Mouse (Mus musculus) neutrophil, adult 5-6 weeks (primary cell): ENCODE measurements around the gene Gm36864. TPM values are rescaled to one million over a fixed set of nuclear protein-coding genes. Genes with fewer than 3 reads are reported as not detected.
"Not testable (repeated sequence)": the region's sequence is repeated elsewhere in the genome, so short reads cannot be mapped to it uniquely, and the experiment has no call there.

Experiments used
- ATAC-seq: fragments of 151-379, 151-347 bp; 2 replicates; pipeline ENCODE4 v1.8.0; 2017; ENCODE audit warnings: mild to moderate bottlenecking, moderate TSS enrichment; ENCODE audit not compliant: insufficient number of reproducible peaks, poor library complexity, low FRiP score, severe bottlenecking; ENCODE audit errors: extremely low read depth
- total RNA-seq: library from RNA; stranded (forward); fragments of 200-1000 nt; gene quantifications from 2 replicates; pipeline ENCODE4 v1.2.3, GENCODE M21; 2017

Gene Gm36864
- total RNA-seq, 1 experiment from 2014 or later: not detected

DNA sequence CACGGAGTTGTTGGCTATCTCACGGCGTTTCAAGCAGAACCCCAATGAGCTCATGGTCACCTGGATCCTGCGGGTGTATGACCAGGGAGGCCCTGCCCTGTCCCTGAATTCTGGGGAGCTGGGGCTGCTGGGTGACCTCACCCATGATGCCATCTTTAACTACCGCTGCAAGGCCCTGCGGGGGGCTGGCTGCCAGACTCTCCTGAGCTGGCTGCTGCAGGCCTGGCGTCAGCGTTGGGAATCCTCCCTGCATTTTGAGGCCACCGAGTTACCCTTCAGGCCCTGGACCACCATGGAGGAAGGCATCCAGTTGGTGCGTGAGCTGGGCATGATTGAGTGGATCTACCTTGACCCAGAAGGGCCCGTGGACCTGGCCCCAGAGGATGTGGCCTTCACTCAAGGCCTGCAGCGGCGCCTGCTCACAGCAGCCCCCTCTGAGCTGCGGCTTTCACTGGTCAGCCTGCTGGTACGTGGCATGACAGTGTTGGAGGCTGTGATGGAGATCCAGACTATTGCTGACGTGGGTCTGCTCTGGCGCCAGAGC lies 14.8 kb downstream of the Gm36864 start:
- ATAC-seq: not testable (repeated sequence)

DNA sequence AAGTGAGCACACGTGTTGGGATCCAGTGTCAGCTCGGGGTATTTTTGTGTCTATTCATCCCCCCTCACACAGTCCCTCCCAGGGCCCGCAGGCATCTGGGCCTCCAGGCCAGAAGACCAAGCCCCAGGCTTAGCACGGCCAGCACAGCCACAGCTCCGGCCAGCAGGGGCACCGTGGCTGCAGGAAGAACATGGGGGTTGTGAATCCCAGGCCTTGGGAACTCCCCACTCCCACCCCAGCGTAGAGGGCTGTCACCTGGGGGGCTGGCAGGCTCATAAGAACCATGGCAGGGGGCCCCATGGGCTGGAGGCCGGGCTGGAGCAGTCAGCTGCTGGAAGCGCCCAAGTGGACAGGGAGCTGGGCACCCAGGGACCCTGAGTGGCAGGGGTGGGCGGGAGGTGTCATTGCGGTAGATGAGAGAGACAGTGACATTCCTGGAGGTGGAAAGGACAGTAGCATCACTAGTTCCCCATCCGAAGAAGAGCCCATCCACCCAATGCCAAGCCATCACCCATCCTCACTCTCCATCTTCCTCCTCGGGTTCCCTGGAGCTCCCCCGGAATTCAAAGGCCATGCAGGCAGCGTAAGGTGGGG lies 17.1 kb downstream of the Gm36864 start:
- ATAC-seq: no peak

DNA sequence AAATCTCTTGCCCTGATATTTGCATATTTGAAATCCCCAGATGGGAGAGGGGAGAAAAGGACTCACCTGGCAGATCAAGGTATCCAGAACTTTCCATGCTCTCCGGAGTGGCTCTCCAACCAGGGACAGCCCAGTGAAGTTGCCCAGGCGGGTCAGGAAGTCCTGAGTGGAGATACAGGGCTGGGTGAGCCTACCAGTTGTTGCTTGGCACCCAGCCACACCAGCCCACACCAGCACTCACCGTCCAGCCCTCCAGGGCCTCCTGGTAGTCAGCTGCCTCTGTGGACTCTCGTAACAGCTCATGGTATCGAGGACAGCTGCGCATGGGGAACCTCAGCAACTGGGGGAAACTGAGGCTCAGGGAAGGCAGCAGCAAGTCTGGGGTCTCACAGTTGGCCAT lies 19.0 kb downstream of the Gm36864 start:
- ATAC-seq: no peak

DNA sequence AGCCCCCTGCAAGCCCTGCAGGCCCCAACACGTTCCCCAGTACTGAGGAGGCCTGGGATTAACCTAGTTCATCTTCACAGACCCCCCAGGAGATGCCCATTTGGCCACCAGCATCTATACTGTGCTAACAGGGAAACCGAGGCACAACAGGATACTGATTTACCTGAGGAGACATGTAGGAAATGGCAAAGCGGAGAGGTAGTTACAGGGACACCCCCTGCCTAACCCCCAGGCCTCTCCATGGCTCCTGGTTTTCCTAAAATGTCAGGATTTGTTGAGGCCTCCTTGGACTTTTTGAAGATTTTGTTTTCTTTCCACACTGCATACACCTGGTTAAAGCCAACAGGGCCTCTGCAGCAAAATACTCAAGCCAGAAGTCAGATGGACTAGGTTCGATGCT lies 21.3 kb downstream of the Gm36864 start, which contains the start of gene Acp4:
Acp4 (minus strand) TSS at position 101 of the 400 bp plus-strand sequence.
- no peak for ATAC-seq

DNA sequence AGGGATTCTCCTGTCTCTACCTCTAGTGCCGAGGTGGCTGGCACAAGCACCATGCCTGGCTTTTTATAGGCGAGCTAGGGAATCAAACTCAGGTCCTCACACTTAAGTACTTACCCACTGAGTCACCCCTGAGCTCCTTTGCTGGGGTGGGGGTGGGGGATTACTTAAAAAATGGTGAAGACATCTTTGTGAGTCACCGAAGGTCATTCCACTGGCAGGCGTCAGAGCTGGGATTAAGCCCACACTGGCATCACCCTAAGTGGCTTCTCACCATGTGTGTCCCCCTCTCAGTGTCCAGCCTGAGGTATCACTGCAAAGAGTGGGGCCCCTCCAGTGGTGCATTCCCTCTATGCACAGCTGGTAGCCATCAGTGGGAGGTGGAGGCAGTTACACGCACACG lies 24.4 kb downstream of the Gm36864 start:
- ATAC-seq: no peak

DNA sequence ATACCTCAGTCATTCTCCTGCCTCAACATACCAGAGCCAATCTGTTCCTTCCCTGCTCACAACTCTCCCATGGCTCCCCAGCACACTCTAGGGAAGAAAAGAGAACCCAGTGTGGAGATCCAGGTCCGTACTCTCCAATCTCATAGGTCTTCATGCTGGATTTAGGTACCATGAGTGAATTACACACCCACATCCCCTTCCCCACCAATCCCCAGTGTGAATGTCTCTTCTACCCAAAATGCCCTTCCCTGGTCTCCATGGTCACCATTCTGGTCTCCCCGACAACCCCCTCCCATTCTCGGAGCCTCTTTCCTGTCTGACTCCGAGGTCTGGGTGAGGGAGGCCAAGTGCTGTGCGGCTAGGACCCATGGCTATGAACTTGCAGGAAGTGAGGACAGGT lies 25.2 kb downstream of the Gm36864 start, which contains the start of gene Gm15517:
Gm15517 (plus strand) TSS at position 301 of the 400 bp plus-strand sequence.
- no peak for ATAC-seq

DNA sequence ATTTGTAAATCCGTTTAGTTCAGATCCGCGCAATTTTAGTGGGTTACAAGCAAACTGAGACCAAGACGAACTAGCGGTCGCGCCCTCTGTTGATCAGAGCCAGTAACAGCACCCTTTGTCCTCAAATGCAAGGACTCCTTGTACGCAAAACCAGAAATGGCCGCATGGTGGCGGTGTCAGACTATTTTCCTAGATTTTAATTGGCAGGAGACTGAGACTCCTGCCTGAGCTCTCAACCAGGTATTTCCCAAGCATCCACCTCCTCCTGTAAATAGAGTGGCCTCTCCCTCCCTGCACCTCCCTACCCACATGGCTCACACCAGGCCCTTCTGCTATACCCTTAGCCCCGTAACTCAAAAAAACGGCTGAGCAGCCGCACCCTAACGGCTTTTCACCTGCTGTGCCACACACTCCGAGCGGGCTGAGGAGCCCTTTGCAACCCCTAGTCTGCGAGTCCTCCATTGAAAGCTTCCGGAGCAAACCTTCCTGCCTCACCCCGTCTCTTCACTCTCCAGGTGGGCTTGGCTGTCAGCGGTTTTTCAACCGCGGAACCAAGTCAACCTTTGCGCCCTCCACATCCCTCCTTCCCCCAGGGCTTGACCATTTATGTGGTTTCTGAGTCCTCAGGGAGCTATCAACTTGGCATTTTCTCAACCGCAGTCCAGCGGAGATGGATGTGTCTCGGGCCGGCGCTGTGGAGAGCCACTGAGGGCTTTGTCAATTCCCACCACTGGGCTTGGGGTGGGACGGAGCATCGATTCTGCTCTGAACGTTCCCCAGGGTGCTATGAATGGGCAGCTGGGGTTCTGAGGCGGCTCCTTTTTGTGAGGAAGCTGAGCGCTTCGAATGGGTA lies 27.0 kb downstream of the Gm36864 start:
- ATAC-seq: peak; percentile 90

DNA sequence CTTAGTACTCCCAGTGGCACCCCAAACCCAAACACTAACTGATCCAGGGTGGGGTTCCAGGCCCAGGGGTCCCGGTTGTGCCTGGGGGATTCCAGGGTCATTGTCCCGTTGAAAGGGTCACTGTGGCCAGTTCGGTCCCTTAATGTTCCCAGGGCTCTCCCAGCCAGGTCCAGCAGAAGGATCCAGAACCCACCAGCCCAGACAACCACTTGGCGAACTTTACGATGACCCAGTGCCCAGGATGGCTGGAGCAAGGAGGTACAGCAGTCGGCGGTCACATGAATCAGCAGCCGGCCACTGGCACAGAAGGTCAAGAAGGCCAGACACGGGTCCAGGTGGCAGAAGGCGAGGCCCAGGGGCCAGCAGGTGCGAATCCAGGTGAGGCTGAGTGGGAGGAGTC lies 32.1 kb downstream of the Gm36864 start:
- no peak for ATAC-seq

DNA sequence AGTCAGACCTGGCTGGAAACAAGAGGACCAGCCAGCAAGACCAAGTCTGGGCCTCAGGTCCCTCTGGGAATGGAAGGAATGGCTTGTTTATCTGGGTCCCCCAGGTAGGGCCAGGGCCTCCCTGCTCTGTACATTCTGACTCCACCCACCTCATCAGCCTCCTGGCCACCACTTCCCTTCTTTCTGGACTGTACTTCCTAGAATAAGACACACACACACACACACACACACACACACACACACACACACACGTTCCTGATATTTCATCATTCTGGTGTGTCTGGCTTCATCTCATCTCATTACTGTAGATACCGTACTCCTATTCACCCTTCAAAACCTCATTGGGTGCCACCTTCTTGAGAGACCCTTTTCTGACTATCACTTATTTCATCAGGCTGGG lies 33.4 kb downstream of the Gm36864 start:
- ATAC-seq: no peak

DNA sequence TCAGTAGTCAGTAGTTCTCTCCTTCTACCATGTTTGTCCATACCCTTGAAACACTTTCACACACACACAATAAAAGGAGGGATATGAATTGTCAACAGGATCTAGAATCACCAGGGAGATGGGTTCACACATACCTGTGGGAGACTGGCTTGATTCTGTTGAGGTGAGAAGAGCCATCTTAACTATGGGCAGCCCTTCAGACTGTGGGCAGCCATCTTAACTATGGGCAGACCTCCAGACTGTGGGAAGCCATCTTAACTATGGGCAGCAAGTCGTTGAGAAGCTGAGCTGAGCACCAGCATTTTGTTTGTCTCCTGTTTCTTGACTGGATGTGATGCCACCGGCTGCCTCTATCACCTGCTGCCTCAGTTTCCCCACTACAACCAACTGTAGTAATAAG lies 35.3 kb downstream of the Gm36864 start:
- ATAC-seq: peak; percentile 31; the same call in 1 of the 2 replicates

DNA sequence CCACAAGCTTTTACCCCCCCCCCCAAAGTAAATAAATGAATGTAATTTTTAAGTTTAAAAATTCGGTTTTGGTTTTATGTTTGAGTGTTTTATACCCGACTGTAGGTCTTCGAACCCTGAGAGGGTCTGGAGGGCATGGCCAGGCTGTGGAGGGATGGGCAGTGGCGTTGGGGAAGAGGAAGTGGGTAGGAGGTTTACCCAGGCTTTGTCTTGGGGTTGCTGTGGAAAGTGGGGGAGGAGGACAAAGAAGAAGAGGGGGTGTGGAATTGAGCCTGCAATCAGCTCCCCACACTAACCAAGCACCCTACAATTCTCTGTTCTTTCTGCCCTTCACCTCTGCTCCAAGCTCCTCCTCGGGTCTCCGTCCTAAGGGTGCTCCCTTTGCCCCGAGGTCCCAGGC lies 36.6 kb downstream of the Gm36864 start:
- ATAC-seq: no peak

DNA sequence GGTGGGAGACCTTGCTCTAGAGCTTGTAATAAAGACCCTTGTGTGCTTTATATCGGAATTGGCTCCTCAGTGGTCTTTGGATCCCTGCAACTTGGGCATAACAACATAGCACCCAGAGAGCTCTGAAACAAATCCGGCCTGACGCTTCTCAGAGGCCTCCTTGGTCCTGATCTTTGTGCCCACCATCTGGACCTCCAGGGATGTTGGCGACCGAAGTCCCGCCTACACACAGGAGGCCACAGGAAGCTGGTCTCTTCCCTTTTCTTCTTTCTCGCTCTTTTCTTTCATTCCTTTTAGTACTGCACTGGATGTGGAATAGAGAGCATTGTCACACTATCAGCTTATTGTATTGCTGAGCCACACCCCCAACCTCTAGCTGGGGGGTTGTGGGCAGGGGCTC lies 37.5 kb downstream of the Gm36864 start:
- no peak for ATAC-seq

DNA sequence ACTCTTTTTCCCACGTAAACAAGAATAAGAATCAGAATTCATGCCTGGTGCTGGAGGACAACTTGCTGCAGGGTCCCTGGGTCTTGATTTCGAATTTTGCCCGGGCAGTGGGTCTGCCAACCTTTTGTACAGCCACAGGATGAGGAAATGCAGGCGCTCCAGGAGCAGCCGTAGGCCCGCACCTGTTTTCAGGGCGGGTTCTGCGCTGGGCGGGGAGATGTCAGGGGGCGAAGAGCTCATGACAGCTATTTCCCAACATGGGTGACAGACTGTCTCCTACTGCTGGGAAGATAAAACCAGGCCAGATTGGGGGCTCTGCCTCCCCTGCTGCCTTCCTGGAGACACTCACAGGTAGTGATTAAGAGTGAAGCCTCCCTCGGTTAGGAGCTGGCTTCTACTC lies 38.1 kb downstream of the Gm36864 start:
- no peak for ATAC-seq

DNA sequence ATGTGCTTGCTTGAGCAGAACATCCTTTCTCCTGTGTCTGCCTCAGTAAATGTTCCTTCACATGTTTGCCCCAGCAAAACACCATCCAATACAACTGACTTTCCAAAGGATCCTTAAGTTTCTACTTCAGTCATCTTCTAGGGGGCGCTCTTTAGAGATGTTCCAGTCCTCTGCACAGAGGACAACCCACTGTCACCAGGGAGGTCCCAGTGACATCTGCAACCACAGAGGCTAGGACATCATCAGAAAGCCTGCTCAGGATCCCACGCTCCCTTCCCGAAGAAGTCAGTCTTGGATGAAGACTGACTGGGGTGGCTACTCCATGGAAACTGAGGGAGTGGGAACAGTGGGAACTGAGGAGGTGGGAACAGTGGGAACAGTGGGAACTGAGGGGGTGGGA lies 39.6 kb downstream of the Gm36864 start:
- ATAC-seq: no peak

DNA sequence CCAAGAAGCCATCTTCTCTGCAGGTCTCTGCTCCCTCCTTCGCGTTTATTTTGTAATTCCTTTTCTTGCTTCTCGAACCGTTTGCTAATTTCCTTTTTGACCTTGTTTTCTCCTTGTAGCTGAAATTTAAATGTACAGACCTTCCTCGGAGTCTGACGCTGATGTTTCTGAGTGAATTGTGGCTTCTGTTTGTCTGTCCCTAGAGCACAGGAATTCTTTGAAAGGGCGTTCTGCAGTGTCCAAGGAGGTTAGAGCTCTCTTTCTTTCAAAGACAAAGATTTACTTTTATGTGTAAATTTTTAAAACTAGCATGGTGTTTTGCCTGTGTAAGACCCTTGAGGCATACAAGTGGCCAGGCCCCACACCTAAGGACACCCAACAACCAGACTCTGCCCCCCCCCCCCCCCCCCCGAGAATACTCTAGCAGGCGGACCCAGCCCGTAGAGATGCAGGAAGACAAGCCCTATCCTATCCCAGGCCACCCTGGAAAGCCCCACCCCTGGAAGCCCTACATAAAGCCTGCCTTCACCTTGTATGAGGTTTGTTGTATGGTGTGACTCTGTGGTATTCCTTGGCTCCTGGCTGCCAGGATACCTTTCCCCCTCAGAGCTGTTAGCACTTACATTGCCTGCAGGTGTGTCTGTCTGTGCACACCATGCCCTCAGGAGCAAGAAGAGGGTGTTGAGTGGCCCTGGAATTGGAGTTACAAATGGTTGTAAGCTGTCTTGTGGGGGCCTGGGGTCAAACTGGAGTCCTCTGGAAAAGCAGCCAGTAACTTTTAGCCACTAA lies 40.7 kb downstream of the Gm36864 start:
- ATAC-seq: no peak

DNA sequence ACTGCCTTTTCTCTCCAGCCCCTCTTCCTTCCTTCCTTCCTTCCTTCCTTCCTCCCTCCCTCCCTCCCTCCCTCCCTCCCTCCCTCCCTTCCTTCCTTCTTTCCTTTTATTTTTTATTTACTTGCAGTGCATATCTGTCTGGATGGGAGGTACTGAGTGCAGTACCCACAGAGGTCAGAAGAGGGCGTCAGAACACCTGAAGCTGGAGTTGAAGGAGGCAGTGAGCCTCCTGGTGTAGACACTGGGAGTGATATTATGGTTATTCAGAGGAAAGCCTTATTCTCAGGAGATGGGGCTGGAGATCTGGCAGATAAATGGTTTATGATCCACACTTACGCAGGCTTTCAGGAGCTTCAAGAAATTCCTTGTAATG lies 41.3 kb downstream of the Gm36864 start:
- 0 out of 2 replicates have a peak, but pooled peaks have one; percentile 38 for ATAC-seq

DNA sequence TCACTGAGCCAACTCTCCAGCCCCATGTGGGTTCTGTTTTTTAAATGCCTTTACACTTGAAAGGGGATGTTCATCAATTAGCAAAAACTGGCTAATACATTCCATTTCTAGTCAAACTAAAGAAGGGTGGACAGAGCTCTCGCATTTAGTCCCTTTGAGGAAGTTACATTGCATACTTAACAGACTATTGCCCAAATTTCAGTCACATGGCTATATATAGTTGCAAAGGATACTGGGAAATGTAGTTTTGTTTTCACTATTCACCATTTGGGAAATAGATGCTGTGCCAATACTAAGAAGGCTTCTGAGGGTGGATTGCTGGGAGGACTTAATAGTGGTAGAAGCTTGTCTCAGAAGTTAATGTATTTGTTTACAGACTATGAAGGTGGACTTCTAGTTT lies 45.0 kb downstream of the Gm36864 start:
- ATAC-seq: 0 out of 2 replicates have a peak, but pooled peaks have one; percentile 43

DNA sequence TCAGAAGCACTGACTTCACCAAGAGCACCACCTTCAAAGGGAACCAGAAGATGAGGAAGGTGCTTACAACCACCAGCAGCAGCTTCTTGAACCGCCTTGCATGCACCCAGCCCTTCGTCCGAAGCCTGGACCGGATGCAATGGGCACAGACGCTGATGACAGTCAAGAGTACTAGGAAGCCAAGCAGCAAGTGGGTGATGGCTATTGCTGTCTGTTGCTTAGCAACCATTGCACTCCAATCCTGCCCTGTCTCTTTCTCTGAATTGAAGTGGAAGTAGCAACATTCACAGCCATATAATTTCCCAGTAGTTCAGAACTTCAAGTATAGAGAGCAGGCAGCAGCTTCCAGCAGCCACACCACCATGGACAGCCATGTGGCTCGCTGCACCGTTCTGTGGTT lies 45.6 kb downstream of the Gm36864 start:
- no peak for ATAC-seq

DNA sequence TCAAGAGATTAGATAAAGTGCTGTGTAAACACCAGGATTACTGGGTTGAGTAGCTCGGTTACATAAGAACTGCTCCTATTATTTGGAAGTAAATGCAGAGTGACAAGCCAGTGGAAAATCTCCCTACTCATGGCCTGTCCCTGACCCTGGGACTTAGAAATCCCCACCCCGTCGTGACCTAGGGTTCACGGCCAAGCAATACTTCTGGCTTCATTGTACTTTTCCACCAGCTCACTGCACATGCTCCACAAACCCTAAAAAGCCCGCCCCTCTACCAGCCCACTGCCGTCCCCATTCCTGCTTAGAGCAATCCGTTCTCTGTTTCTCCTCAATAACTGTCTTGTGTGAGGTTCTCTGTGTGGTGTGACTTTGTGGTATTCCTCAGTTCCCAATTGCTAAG lies 51.8 kb downstream of the Gm36864 start:
- ATAC-seq: no peak
